Mouse (Mus musculus) neural tube, embryonic 13.5 days (tissue): ENCODE results near the gene Hoxd13. TPM values are rescaled to one million over a fixed set of nuclear protein-coding genes. Genes with fewer than 3 reads are reported as not detected.
A peak's percentile ranks its signal among the peaks of the same experiment; 100 is the strongest.

Experiments
- ATAC-seq: fragments of 200-750 bp; cut with Nextera tagmentation; 2 replicates; pipeline ENCODE4 v1.8.0; 2017; ENCODE audit warnings: low read depth, mild to moderate bottlenecking, moderate TSS enrichment, moderate library complexity
- H3K27ac ChIP-seq: fragments of 300-500 bp; sonication (generic); replicated peaks from 2 replicates; pipeline ENCODE4 v1.5.1; 2015; ENCODE audit warnings: moderate library complexity, mild to moderate bottlenecking, inconsistent platforms
- H3K27me3 ChIP-seq: fragments of 300-500 bp; sonication (generic); 2 replicates; pipeline ENCODE4 v1.6.1; 2015; ENCODE audit warnings: mild to moderate bottlenecking, inconsistent platforms
- H3K36me3 ChIP-seq: fragments of 300-500 bp; sonication (generic); 2 replicates; pipeline ENCODE4 v1.6.1; 2015; ENCODE audit warnings: mild to moderate bottlenecking, inconsistent platforms
- H3K4me1 ChIP-seq: fragments of 300-500 bp; sonication (generic); replicated peaks from 2 replicates; pipeline ENCODE4 v1.6.1; 2015; ENCODE audit warnings: inconsistent platforms
- H3K4me2 ChIP-seq: fragments of 300-500 bp; sonication (generic); 2 replicates; pipeline ENCODE4 v1.6.1; 2015; ENCODE audit warnings: inconsistent platforms, mild to moderate bottlenecking, moderate library complexity
- H3K4me3 ChIP-seq: fragments of 300-500 bp; sonication (generic); 2 replicates; pipeline ENCODE4 v1.5.1; 2015; ENCODE audit warnings: mild to moderate bottlenecking, inconsistent platforms
- H3K9ac ChIP-seq: fragments of 300-500 bp; sonication (generic); 2 replicates; pipeline ENCODE4 v1.6.1; 2015; ENCODE audit warnings: moderate library complexity, mild to moderate bottlenecking, inconsistent platforms
- H3K9me3 ChIP-seq: fragments of 300-500 bp; sonication (generic); 2 replicates; pipeline ENCODE4 v1.6.1; 2016; ENCODE audit warnings: inconsistent platforms
- WGBS: fragments of 180-500 bp; shearing (Covaris S2); methylation state at CpG from one replicate; pipeline ENCODE4 v1.1.7; 2015; 5-methylcytosine and 5-hydroxymethylcytosine counted together
- polyA plus RNA-seq: library from polyadenylated mRNA; unstranded; fragments of >200 nt; fragmentation: Nextera tagmentation; extraction: Ambion mirVana; gene quantifications from 2 replicates; pipeline ENCODE4 v1.2.1, GENCODE M21; 2015

Hoxd13 gene
- polyA plus RNA-seq, 1 experiment from 2014 or later, result 0.10 TPM

DNA sequence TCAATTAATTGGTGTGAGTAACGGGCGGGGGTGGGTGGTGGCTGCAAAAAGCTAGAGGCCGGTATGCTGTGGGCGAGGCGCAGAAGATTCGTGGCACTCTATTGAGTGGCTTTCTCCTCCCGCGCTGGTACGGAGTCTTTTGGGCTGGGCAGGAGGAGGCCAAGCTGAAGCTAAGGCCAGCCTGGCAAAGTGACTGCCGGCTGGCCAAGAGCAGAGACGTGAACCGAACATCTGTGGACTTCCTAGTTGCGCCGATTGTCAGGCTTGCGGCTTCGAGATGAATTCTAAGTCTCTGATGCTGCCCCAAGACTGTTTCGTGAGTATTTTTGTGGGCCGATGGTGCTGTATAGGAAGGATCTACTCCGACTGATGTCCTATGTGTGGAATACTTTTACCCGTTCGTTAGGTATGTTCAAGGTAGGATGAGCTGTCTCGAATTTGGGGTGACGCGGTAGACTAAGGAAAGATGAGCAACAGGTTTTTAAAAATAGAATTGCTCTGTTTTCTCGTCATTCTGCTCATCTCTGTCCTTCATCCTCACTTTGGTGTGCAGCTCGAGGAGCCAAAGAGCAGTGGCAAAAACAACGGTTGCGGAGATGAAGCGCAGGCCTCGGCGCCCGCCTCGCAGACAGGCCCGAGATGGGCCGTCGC lies 794 bp upstream of the Hoxd13 start:
- H3K27me3 ChIP-seq, result peaks cover 99% of the 10 kb centered on the region
- peaks cover 13% of the 10 kb centered on the region for H3K4me1 ChIP-seq
- H3K9ac ChIP-seq, result no peak overlapping the region
- no peaks in the 10 kb centered on the region for H3K36me3 ChIP-seq
- H3K4me3 ChIP-seq, result no peak overlapping the region
- no peak for ATAC-seq
- H3K4me2 ChIP-seq, result peak overlapping the region; percentile 50; the same call in 1 of the 2 replicates
- WGBS, result under 1% methylated on average over 36 of the region's 36 CpGs
- no peaks in the 10 kb centered on the region for H3K9me3 ChIP-seq
- H3K27ac ChIP-seq, result no peak overlapping the region

DNA sequence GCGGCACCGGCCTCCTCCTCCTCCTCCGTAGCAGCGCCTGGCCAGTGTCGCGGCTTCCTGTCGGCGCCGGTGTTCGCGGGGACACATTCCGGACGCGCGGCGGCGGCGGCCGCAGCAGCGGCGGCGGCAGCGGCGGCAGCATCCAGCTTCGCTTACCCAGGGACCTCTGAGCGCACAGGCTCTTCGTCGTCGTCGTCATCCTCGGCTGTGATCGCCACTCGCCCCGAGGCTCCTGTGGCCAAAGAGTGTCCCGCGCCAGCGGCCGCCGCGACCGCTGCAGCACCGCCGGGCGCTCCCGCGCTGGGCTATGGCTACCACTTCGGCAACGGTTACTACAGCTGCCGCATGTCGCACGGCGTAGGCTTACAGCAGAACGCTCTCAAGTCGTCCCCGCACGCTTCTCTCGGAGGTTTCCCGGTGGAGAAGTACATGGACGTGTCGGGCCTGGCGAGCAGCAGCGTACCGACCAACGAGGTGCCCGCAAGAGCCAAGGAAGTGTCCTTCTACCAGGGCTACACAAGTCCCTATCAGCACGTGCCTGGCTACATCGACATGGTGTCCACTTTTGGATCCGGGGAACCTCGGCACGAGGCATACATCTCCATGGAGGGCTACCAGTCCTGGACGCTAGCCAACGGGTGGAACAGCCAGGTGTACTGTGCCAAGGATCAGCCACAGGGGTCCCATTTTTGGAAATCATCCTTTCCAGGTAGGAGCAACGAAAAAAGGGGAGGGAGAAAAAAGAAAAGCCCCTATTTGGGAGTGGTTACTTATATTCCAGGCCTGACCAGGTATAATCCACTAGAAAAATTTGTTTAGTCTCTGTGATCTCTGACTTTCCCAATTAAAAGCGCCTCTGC lies 490 bp downstream of the Hoxd13 start:
- Histone ChIP-seq H3K9ac (0 out of 2 replicates have a peak overlapping the region, but pooled peaks have one; percentile 38), H3K9me3 (no peaks in the 10 kb centered on the region), H3K4me2 (peak overlapping the region; percentile 50), H3K27me3 (peaks cover 99% of the 10 kb centered on the region), H3K4me1 (peaks cover 19% of the 10 kb centered on the region), H3K4me3 (peak overlapping the region; percentile 33), H3K36me3 (no peaks in the 10 kb centered on the region), H3K27ac (no peak overlapping the region)
- under 1% methylated on average over 52 of the region's 74 CpGs for WGBS
- ATAC-seq, result 0 out of 2 replicates have a peak, but pooled peaks have one; percentile 51

DNA sequence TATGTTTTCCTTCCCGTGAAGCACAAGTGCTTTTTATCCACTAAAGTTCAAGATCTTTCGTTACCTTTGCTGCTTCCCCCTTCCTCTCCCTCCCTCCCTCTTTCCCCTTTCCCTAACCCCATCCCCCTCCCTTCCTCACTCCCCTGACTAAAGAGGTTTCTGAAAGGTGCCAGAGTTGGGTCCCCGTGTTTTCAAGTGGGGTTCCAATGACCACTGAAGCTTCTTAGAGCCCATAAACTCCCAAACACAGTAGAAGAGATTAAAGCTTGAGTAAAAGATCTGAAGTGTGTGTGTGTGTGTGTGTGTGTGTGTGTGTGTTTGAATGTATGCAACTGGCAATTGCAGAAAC lies 1.1 kb downstream of the Hoxd13 start:
- Histone ChIP-seq H3K27ac (no peak overlapping the region), H3K4me2 (no peak overlapping the region; the same call in 1 of the 2 replicates), H3K9me3 (no peaks in the 10 kb centered on the region), H3K36me3 (no peaks in the 10 kb centered on the region), H3K27me3 (peaks cover 99% of the 10 kb centered on the region), H3K4me1 (peaks cover 19% of the 10 kb centered on the region), H3K9ac (no peak overlapping the region), H3K4me3 (no peak overlapping the region)
- no peak for ATAC-seq
- WGBS, result 0% methylated on average over 3 of the region's 3 CpGs

DNA sequence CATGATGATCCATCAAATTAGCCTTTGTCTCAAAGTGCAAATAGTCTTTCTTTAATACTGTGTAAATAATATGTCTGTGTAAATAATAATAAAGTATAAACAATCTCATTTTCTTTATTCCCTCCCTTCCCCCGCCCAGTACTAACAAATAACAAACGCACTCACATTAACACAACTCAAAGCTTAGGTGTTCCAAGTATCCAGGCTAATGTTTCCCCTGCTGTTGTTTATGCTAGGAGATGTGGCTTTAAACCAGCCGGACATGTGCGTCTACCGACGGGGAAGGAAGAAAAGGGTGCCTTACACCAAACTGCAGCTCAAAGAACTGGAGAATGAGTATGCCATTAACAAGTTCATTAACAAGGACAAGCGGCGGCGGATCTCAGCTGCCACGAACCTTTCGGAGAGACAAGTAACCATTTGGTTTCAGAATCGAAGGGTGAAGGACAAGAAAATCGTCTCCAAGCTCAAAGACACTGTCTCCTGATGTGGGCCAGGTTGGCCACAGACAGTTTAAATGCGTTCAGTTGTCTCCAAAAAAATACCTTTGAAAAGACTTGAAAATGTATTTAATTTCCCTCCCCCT lies 1.6 kb downstream of the Hoxd13 start:
- no peak for ATAC-seq
- Histone ChIP-seq H3K9me3 (no peaks in the 10 kb centered on the region), H3K27me3 (peaks cover 99% of the 10 kb centered on the region), H3K4me1 (peaks cover 19% of the 10 kb centered on the region), H3K27ac (no peak overlapping the region), H3K4me3 (no peak overlapping the region), H3K9ac (no peak overlapping the region), H3K36me3 (no peaks in the 10 kb centered on the region), H3K4me2 (no peak overlapping the region)
- WGBS, result 2% methylated on average over 14 of the region's 14 CpGs

DNA sequence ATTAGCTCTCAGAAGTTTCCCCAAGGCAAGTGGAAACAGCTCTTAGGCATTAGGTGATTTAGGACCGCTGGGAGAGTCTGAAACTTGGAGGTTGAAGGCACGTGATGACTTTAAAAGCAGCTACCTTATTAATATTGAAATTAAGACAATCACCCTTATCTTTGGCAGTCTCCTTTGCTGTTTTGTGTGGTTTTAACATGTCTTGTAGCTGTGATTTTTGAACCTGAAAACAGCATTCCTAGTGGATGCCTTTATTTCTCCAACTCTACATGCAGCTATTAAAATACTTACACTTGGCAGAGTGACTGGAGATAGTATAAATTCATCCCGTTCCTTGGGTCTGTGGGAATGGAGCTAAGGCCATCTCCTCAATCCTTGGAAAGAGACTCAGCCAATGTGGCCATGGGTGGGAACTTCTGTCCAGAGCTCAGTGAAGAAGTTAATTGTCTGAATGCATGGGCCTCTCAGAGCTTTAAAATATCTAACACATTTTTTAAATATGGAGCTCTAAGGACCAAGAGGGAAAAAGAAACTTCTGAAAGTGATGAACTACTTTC lies 2.6 kb downstream of the Hoxd13 start:
- Histone ChIP-seq H3K4me3 (no peak overlapping the region), H3K36me3 (no peaks in the 10 kb centered on the region), H3K9ac (no peak overlapping the region), H3K9me3 (no peaks in the 10 kb centered on the region), H3K27me3 (peaks cover 100% of the 10 kb centered on the region), H3K4me1 (peaks cover 22% of the 10 kb centered on the region), H3K27ac (no peak overlapping the region), H3K4me2 (no peak overlapping the region)
- under 1% methylated on average over 3 of the region's 3 CpGs for WGBS
- ATAC-seq, result no peak

DNA sequence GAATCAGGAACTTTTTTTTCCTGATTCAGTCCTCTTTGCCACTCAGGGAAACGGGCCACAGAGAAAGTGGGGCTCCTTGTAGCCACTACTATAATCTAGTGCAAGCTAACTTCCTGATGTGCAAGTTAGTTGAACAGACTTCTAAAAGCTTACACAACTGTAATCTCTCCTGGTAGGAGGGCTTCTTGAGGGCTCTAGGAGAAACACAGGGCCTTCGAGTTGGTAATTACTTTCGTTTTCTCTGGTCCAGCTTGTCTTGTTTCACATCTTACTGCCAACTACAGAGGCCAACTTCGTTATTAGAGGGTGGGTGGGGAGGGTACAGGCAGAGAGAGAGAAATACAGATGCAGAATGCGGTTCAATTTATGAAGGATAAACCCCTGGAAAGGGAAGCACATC lies 3.7 kb downstream of the Hoxd13 start:
- 4% methylated on average over 5 of the region's 5 CpGs for WGBS
- Histone ChIP-seq H3K4me1 (peaks cover 22% of the 10 kb centered on the region), H3K4me3 (no peak overlapping the region), H3K9ac (no peak overlapping the region), H3K36me3 (no peaks in the 10 kb centered on the region), H3K27me3 (peaks cover 100% of the 10 kb centered on the region), H3K9me3 (no peaks in the 10 kb centered on the region), H3K4me2 (no peak overlapping the region), H3K27ac (no peak overlapping the region)
- no peak for ATAC-seq

DNA sequence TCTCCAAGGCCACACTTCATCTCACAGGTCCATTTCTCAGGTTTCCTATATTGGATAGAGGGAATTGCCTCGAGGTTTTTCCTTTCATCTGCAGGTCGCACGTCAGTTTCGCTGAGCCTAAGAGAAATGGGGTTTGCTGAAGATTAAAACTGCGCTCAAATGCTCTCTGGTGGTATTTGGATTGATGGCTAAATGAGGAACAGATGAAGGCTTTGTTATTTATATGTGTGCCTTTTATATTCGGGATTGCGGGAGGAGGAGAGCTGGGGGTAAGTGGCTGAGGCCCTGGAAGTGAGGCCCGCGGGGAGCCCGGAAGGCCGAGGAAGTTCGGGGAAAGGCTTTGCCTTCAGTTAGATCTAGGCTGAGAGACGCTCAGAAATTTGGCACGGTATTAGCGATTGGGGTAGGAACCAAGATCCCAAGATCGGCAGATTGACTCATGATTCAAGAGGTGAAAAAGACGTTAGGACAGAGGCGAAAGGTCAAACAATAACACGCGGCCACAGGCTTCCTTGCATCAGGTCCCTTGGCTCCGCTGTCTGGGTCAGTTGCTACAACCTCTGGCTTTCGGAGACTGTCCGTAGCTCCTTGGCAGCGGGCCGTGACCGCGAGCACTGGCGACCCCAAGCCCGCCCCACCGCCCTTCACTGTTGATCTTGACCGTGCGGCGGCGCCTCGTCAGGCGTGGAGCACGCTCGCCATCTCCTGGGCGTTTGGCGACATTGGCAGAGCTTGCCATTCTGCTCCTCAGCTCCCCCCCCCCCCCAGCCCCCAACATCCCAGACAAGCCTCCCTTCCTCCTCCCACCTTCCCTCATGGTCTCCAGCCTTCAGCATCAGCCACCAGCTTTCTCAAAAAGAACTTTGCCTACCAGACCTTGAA lies 4.6 kb downstream of the Hoxd13 start:
- Histone ChIP-seq H3K36me3 (no peaks in the 10 kb centered on the region), H3K4me3 (peak overlapping the region; percentile 21), H3K4me2 (peak overlapping the region; percentile 53), H3K4me1 (peaks cover 20% of the 10 kb centered on the region), H3K9ac (no peak overlapping the region), H3K27ac (no peak overlapping the region), H3K27me3 (peaks cover 100% of the 10 kb centered on the region), H3K9me3 (no peaks in the 10 kb centered on the region)
- ATAC-seq, result 0 out of 2 replicates have a peak, but pooled peaks have one; percentile 28
- 1% methylated on average over 40 of the region's 40 CpGs for WGBS

DNA sequence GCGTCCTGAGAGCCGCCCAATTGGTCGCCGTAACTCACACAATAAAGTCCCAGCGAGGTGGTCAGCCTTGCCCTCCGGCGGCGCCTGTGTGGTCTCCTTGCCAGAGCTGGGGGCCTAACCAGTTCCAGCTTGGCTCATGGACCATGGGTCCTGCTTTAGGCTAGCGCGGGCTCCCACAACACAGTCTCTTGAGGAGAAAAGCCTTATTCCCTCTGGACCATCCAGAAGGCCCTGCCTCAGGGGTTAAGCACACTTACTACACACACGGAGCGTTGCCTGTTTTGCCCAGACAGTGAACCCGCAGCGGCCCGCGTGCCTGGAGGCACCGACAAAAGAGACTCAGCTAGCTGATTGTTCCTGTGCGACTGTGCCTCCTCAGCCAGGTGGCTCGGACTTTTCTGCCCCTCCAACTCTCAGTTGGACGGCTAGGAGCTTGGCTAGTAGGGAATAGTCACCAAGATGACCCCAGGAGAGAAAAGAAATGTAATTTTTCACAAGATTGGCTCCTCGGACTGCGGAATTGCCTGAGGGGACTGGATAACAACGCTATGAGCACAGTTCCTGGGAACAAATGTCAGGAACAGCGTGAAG lies 5.8 kb downstream of the Hoxd13 start:
- Histone ChIP-seq H3K27me3 (peaks cover 100% of the 10 kb centered on the region), H3K9ac (no peak overlapping the region), H3K4me2 (no peak overlapping the region), H3K9me3 (no peaks in the 10 kb centered on the region), H3K27ac (no peak overlapping the region), H3K4me1 (peaks cover 8% of the 10 kb centered on the region), H3K36me3 (no peaks in the 10 kb centered on the region), H3K4me3 (no peak overlapping the region)
- WGBS, result 2% methylated on average over 24 of the region's 24 CpGs
- no peak for ATAC-seq

DNA sequence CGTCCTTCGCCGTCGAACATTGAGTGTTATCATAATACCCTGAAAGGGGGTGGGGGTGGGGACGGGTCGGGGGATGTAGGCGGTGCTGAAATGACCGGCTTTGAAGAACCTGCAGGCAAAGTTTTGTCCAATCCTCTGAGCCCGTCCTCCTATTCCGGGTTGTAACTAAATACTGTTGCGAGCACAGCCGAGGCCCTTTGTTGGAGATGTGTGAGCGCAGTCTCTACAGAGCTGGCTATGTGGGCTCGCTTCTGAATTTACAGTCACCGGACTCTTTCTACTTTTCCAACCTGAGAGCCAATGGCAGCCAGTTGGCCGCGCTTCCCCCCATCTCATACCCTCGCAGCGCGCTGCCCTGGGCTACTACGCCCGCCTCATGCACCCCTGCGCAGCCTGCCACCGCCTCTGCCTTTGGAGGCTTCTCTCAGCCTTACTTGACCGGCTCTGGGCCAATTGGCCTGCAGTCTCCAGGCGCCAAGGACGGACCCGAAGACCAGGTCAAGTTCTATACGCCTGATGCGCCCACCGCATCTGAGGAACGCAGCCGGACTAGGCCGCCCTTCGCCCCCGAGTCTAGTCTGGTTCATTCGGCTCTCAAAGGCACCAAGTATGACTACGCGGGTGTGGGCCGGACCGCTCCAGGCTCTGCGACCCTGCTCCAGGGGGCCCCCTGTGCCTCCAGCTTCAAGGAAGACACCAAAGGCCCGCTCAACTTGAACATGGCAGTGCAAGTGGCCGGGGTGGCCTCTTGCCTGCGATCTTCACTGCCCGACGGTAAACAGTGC lies 7.0 kb downstream of the Hoxd13 start, which contains the start of gene Hoxd12:
Gene Hoxd12, plus strand, starts transcription at position 133 of the 785 bp plus-strand sequence.
- WGBS, result 2% methylated on average over 47 of the region's 47 CpGs
- Histone ChIP-seq H3K4me1 (peaks cover 8% of the 10 kb centered on the region), H3K4me3 (peak within 1 kb of the TSS; percentile 14), H3K9ac (no peak within 1 kb of the TSS), H3K9me3 (no peaks in the 10 kb centered on the region), H3K27me3 (peaks cover 100% of the 10 kb centered on the region), H3K36me3 (no peaks in the 10 kb centered on the region), H3K4me2 (peak within 1 kb of the TSS; percentile 29), H3K27ac (no peak within 1 kb of the TSS)
- ATAC-seq, result no peak

DNA sequence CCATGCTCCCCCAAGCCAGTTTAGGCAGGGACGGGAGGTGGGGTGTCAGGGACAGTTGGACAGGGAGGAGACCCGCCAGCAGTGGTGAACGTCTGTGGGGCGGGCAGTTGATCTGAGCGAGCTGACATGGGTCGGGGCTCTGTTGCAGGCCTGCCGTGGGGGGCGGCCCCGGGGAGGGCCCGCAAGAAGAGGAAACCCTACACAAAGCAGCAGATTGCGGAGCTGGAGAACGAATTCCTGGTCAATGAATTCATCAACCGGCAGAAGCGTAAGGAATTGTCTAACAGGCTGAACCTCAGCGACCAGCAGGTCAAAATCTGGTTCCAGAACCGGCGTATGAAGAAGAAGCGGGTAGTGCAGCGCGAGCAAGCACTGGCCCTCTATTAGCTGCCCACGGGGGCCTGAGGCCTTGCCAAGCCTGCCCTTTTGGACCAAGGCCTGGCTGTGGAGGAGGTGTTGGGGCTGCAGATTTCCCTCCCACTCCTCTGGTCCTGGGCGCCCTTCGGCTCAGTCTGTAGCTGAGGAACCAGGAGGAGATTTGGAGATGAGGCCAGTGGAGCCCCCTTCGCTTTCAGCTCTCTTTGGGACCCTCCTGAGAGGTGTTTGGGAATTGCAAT lies 7.7 kb downstream of the Hoxd13 start:
- H3K4me2 ChIP-seq, result peak overlapping the region; percentile 29
- H3K4me3 ChIP-seq, result peak overlapping the region; percentile 14
- H3K27ac ChIP-seq, result no peak overlapping the region
- no peak overlapping the region for H3K9ac ChIP-seq
- ATAC-seq, result no peak
- WGBS, result 6% methylated on average over 24 of the region's 24 CpGs
- no peaks in the 10 kb centered on the region for H3K36me3 ChIP-seq
- H3K9me3 ChIP-seq, result no peaks in the 10 kb centered on the region
- H3K4me1 ChIP-seq, result peaks cover 8% of the 10 kb centered on the region
- peaks cover 100% of the 10 kb centered on the region for H3K27me3 ChIP-seq
